Mouse (Mus musculus): ENCODE data around the gene Frem1. TPM values are rescaled to one million over a fixed set of nuclear protein-coding genes. Genes with fewer than 3 reads are reported as not detected.
A peak's percentile ranks its signal among the peaks of the same experiment; 100 is the strongest.

Frem1 gene
- polyA plus RNA-seq, 1 experiment, result 6.1 TPM

DNA sequence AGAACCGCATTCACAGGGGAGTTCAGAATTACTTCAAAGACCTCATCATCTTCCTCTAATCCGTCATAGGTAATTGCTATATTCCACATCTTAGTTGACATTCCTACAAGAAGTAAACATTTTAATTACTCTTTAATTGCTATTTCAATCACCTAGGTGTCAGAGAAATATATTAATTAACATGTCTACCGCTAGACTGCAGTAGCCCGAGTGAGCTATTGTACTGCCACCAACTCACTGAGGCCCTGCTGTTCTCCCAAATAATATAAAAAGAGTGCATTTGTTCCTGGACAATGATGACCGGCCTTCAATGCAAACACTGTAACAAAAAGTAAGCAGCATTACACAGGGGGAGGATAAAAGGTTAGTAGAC, 135.5 kb downstream of the Frem1 start:
- TF ChIP-seq POLR2A (IDR thresholded peaks at IDR 0.05; ENCODE audit: borderline replicate concordance, extremely low read depth, insufficient read depth, insufficient read length, poor library complexity, severe bottlenecking) (no peak), CTCF (IDR thresholded peaks at IDR 0.05; ENCODE audit: borderline replicate concordance, extremely low read depth, insufficient read depth, insufficient read length) (no peak)
- no peak for DNase-seq (ENCODE audit: low read depth)

GRCm38 (mm10) chr4:82916003-82916677, 136.0 kb downstream of the Frem1 start:
- DNase-seq (ENCODE audit: low read depth), result peak; percentile 95
- TF ChIP-seq CTCF (IDR thresholded peaks at IDR 0.05; ENCODE audit: borderline replicate concordance, extremely low read depth, insufficient read depth, insufficient read length) (no peak), POLR2A (IDR thresholded peaks at IDR 0.05; ENCODE audit: borderline replicate concordance, extremely low read depth, insufficient read depth, insufficient read length, poor library complexity, severe bottlenecking) (no peak)

DNA sequence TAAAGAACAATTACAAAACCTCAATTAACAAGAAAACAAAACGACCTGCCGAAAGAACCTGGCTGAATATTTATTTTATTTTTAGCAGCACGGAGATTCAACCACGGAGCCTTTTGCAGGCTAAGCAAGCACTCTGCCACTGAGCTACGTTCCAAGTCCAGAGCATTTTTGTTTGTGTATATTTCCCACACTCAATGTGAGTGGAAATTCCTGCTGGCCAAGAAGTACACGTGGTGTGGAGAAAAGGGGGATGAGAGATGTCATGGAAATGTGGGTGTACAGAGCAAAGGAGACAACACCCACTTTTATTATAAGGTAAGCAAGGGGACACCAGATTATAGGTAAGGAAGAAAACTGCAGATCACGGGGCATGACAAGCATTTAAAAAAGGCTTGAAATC, 136.6 kb downstream of the Frem1 start:
- no peak for DNase-seq (ENCODE audit: low read depth)
- no peak for TF ChIP-seq POLR2A (IDR thresholded peaks at IDR 0.05; ENCODE audit: borderline replicate concordance, extremely low read depth, insufficient read depth, insufficient read length, poor library complexity, severe bottlenecking)
- TF ChIP-seq CTCF (IDR thresholded peaks at IDR 0.05; ENCODE audit: borderline replicate concordance, extremely low read depth, insufficient read depth, insufficient read length), result no peak

- peak; percentile 61 for DNase-seq (ENCODE audit: low read depth)
- TF ChIP-seq POLR2A (IDR thresholded peaks at IDR 0.05; ENCODE audit: borderline replicate concordance, extremely low read depth, insufficient read depth, insufficient read length, poor library complexity, severe bottlenecking) (no peak), CTCF (IDR thresholded peaks at IDR 0.05; ENCODE audit: borderline replicate concordance, extremely low read depth, insufficient read depth, insufficient read length) (no peak)
These were observed 137.5 kb downstream of the Frem1 start for GRCm38 (mm10) chr4:82914601-82915143.

DNA sequence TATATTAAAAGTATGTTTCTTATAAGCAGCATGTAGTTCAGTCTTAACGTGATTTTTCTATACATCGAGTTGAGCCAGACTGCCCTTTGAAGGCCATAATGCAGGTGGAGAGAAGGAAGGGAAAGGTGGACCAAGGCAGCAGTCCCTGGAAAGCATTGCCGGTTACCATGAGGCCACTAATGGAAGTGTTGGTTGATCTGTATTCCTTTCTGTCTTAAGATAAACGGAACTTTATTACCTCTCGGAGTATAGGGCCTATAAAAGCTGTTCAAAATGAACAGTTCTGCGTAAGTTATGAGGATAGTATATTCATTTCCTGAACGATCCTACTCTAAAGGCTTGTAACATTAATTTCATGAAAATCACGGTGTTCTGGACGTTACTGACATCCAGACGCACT, 156.9 kb downstream of the Frem1 start:
- no peak for DNase-seq (ENCODE audit: low read depth)
- TF ChIP-seq CTCF (IDR thresholded peaks at IDR 0.05; ENCODE audit: borderline replicate concordance, extremely low read depth, insufficient read depth, insufficient read length) (no peak), POLR2A (IDR thresholded peaks at IDR 0.05; ENCODE audit: borderline replicate concordance, extremely low read depth, insufficient read depth, insufficient read length, poor library complexity, severe bottlenecking) (no peak)

GRCm38 (mm10) chr4:82892247-82892646, 159.9 kb downstream of the Frem1 start:
- DNase-seq (ENCODE audit: low read depth), result no peak
- TF ChIP-seq POLR2A (IDR thresholded peaks at IDR 0.05; ENCODE audit: borderline replicate concordance, extremely low read depth, insufficient read depth, insufficient read length, poor library complexity, severe bottlenecking) (no peak), CTCF (IDR thresholded peaks at IDR 0.05; ENCODE audit: borderline replicate concordance, extremely low read depth, insufficient read depth, insufficient read length) (no peak)

DNA sequence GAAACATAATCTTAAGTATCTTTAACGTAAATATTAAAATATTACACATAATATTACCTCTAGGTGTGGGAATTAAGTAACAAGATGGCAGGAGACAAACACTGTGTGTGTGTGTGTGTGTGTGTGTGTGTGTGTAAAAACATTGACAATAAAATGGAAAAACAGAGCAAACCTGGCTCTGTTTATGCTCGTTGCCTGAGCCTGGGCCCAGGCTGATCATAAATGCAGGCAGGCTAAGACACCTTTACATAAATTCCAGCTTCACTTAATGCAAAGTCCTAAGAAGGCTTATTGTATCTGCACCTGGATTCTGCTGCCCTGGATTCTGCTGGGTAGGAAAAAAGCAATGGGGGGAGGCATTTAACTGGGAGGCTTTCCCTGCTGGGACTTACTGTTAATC, 160.6 kb downstream of the Frem1 start:
- no peak for DNase-seq (ENCODE audit: low read depth)
- TF ChIP-seq CTCF (IDR thresholded peaks at IDR 0.05; ENCODE audit: borderline replicate concordance, extremely low read depth, insufficient read depth, insufficient read length) (no peak), POLR2A (IDR thresholded peaks at IDR 0.05; ENCODE audit: borderline replicate concordance, extremely low read depth, insufficient read depth, insufficient read length, poor library complexity, severe bottlenecking) (no peak)

DNA sequence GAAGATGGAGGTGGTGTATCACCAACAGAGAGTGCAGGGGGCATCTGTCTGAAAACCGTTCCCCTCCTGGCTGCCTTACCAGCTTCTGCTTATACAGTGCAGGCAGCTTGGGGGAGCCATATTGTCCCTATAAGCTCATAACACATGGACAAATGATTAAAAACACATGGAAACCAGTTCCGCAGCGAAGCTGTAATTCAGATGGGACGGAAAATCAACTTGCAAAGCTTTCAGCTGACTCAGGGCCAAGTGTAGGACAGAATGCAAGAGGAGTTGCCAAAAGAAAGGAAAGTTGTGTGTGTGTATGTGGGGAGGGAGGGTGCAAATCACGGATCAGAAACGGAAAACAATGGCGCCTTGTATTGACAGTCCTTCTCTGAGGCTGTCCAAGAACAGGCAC, 161.1 kb downstream of the Frem1 start:
- TF ChIP-seq CTCF (IDR thresholded peaks at IDR 0.05; ENCODE audit: borderline replicate concordance, extremely low read depth, insufficient read depth, insufficient read length) (no peak), POLR2A (IDR thresholded peaks at IDR 0.05; ENCODE audit: borderline replicate concordance, extremely low read depth, insufficient read depth, insufficient read length, poor library complexity, severe bottlenecking) (no peak)

GRCm38 (mm10) chr4:82890585-82890984, 161.6 kb downstream of the Frem1 start:
- no peak for DNase-seq (ENCODE audit: low read depth)
- TF ChIP-seq CTCF (IDR thresholded peaks at IDR 0.05; ENCODE audit: borderline replicate concordance, extremely low read depth, insufficient read depth, insufficient read length) (no peak), POLR2A (IDR thresholded peaks at IDR 0.05; ENCODE audit: borderline replicate concordance, extremely low read depth, insufficient read depth, insufficient read length, poor library complexity, severe bottlenecking) (no peak)

More for the DNA sequence above, 161.1 kb downstream of the Frem1 start:
- DNase-seq (ENCODE audit: low read depth), result peak; percentile 87

DNA sequence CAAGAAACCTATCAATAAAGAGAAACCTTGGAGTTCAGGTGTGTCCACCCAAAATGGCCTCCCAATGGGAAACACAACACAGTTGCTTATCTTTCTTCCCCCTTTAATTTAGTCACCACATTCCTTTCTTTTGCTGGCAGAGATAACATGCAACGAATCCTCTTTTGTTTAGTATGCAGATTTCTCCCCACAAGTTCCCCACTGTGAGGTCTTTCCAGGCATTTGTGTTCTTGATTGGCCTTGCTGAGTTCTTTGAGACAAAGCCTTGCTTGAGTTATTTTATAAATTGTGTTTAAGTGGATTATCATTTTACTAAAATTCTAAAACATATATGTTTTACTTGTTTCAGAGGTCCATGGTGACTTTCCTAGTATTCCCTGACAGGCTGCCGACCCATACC, 166.0 kb downstream of the Frem1 start:
- no peak for DNase-seq (ENCODE audit: low read depth)
- TF ChIP-seq CTCF (IDR thresholded peaks at IDR 0.05; ENCODE audit: borderline replicate concordance, extremely low read depth, insufficient read depth, insufficient read length), result no peak
- no peak for TF ChIP-seq POLR2A (IDR thresholded peaks at IDR 0.05; ENCODE audit: borderline replicate concordance, extremely low read depth, insufficient read depth, insufficient read length, poor library complexity, severe bottlenecking)

GRCm38 (mm10) chr4:82885535-82885913, 166.6 kb downstream of the Frem1 start:
- DNase-seq (ENCODE audit: low read depth), result no peak
- no peak for TF ChIP-seq CTCF (IDR thresholded peaks at IDR 0.05; ENCODE audit: borderline replicate concordance, extremely low read depth, insufficient read depth, insufficient read length)
- no peak for TF ChIP-seq POLR2A (IDR thresholded peaks at IDR 0.05; ENCODE audit: borderline replicate concordance, extremely low read depth, insufficient read depth, insufficient read length, poor library complexity, severe bottlenecking)

Data from brain, embryonic 14.5 days (tissue).